Mouse (Mus musculus) MEL (cell line): Measurements from ENCODE around the gene Tmtc1. TPM values are rescaled to one million over a fixed set of nuclear protein-coding genes. Genes with fewer than 3 reads are reported as not detected.
A peak's percentile ranks its signal among the peaks of the same experiment; 100 is the strongest.

Experiments used
- DNase-seq: peaks from one replicate; pipeline ENCODE4 v3.0.0; 2011; ENCODE audit warnings: low read depth, low spot score
- H3K27ac ChIP-seq: 2 replicates; pipeline ENCODE4 v1.5.1; 2012; ENCODE audit warnings: low read depth, mild to moderate bottlenecking, control low read depth, low read length, moderate library complexity; ENCODE audit not compliant: control insufficient read depth
- H3K27me3 ChIP-seq, 2 experiments: fragments of 150-350 bp in 1 of 2; sonication (generic) in 1 of 2; 2 replicates each; pipeline ENCODE4 v1.6.1; 2012; ENCODE audit warnings: low read length in 2 of 2, mild to moderate bottlenecking in 2 of 2, improper control_type of control experiment in 1 of 2, moderate library complexity in 1 of 2; ENCODE audit not compliant: insufficient read depth in 2 of 2, control insufficient read depth in 1 of 2
- H3K36me3 ChIP-seq, 2 experiments: 2 replicates each; pipeline ENCODE4 v1.6.1; 2012 to 2014; ENCODE audit warnings: low read length in 2 of 2, improper control_type of control experiment in 1 of 2, inconsistent platforms in 1 of 2, mild to moderate bottlenecking in 1 of 2; ENCODE audit not compliant: insufficient read depth in 2 of 2, control insufficient read depth in 1 of 2
- H3K4me1 ChIP-seq, 2 experiments: fragments of 150-350 bp in 1 of 2; sonication (generic) in 1 of 2; 2 replicates each; pipeline ENCODE4 v1.6.1; 2012; ENCODE audit warnings: low read length in 2 of 2, improper control_type of control experiment in 1 of 2, mild to moderate bottlenecking in 1 of 2; ENCODE audit not compliant: insufficient read depth in 2 of 2, control insufficient read depth in 1 of 2
- H3K4me3 ChIP-seq, 2 experiments: fragments of 150-350 bp in 1 of 2; sonication (generic) in 1 of 2; 2 replicates each; pipeline ENCODE4 v1.5.1; 2012; ENCODE audit warnings: low read depth in 2 of 2, low read length in 2 of 2, mild to moderate bottlenecking in 2 of 2, moderate library complexity in 2 of 2, control low read depth in 1 of 2, improper control_type of control experiment in 1 of 2; ENCODE audit not compliant: control insufficient read depth in 1 of 2, insufficient read depth in 1 of 2
- H3K79me2 ChIP-seq: 2 replicates; pipeline ENCODE4 v1.6.1; 2012; ENCODE audit warnings: mild to moderate bottlenecking, low read length, moderate library complexity; ENCODE audit not compliant: control insufficient read depth, poor library complexity, insufficient read depth
- H3K9ac ChIP-seq: 2 replicates; pipeline ENCODE4 v1.6.1; 2012; ENCODE audit warnings: low read depth, mild to moderate bottlenecking, control low read depth, low read length, moderate library complexity; ENCODE audit not compliant: control insufficient read depth, poor library complexity, severe bottlenecking
- H3K9me3 ChIP-seq: fragments of 150-350 bp; sonication (generic); replicated peaks from 2 replicates; pipeline ENCODE4 v1.6.1; 2012; ENCODE audit warnings: mild to moderate bottlenecking, low read length, improper control_type of control experiment, moderate library complexity; ENCODE audit not compliant: insufficient read depth
- CHD1 ChIP-seq: IDR thresholded peaks from 2 replicates; pipeline ENCODE4 v1.6.1; 2012; ENCODE audit warnings: low read depth, mild to moderate bottlenecking, inconsistent platforms, low read length, improper control_type of control experiment
- ETS1 ChIP-seq: IDR thresholded peaks from 2 replicates; pipeline ENCODE4 v1.6.1; 2012; ENCODE audit warnings: low read depth, mild to moderate bottlenecking, inconsistent platforms, low read length, improper control_type of control experiment, moderate library complexity
- GATA1 ChIP-seq: IDR thresholded peaks from 2 replicates; pipeline ENCODE4 v1.6.1; 2011; ENCODE audit warnings: low read depth, low read length, improper control_type of control experiment
- JUND ChIP-seq: IDR thresholded peaks from 2 replicates; pipeline ENCODE4 v1.6.1; 2011; ENCODE audit warnings: low read depth, mild to moderate bottlenecking, improper control_type of control experiment, low read length
- KAT2A ChIP-seq: conservative IDR thresholded peaks from 2 replicates; pipeline ENCODE4 v1.6.1; 2012; ENCODE audit warnings: low read depth, low read length, improper control_type of control experiment, inconsistent platforms
- MAFK ChIP-seq: IDR thresholded peaks from 2 replicates; pipeline ENCODE4 v1.6.1; 2011; ENCODE audit warnings: low read depth, mild to moderate bottlenecking, low read length, improper control_type of control experiment, borderline replicate concordance
- MAX ChIP-seq: IDR thresholded peaks from 2 replicates; pipeline ENCODE4 v1.6.1; 2011; ENCODE audit warnings: low read length, improper control_type of control experiment
- MEF2A ChIP-seq: IDR thresholded peaks from 2 replicates; pipeline ENCODE4 v1.6.1; 2014; ENCODE audit warnings: low read depth, mild to moderate bottlenecking, inconsistent platforms, low read length, improper control_type of control experiment; ENCODE audit not compliant: poor library complexity, insufficient replicate concordance, severe bottlenecking; ENCODE audit errors: extremely low read depth
- MXI1 ChIP-seq: IDR thresholded peaks from 2 replicates; pipeline ENCODE4 v1.6.1; 2011; ENCODE audit warnings: mild to moderate bottlenecking, low read depth, low read length, improper control_type of control experiment
- MYB ChIP-seq: IDR thresholded peaks from 2 replicates; pipeline ENCODE4 v1.6.1; 2011; ENCODE audit warnings: mild to moderate bottlenecking, low read depth, low read length, improper control_type of control experiment
- NELFE ChIP-seq: IDR thresholded peaks from 2 replicates; pipeline ENCODE4 v1.6.1; 2011; ENCODE audit warnings: low read depth, low read length, improper control_type of control experiment
- POLR2A ChIP-seq, 2 experiments: IDR thresholded peaks; 2 replicates each; pipeline ENCODE4 v1.6.1; 2011 to 2012; ENCODE audit warnings: low read length in 2 of 2, mild to moderate bottlenecking in 2 of 2, control low read depth in 1 of 2, improper control_type of control experiment in 1 of 2, low read depth in 1 of 2, moderate library complexity in 1 of 2; ENCODE audit not compliant: control insufficient read depth in 1 of 2, insufficient read depth in 1 of 2, poor library complexity in 1 of 2
- POLR2AphosphoS5 ChIP-seq: IDR thresholded peaks from 2 replicates; pipeline ENCODE4 v1.6.1; 2012; ENCODE audit warnings: low read depth, borderline replicate concordance, mild to moderate bottlenecking, inconsistent platforms, low read length, moderate library complexity, mixed read lengths
- SIN3A ChIP-seq: IDR thresholded peaks from 2 replicates; pipeline ENCODE4 v1.6.1; 2012; ENCODE audit warnings: low read length, improper control_type of control experiment, inconsistent platforms
- SMC3 ChIP-seq: IDR thresholded peaks from 2 replicates; pipeline ENCODE4 v1.6.1; 2011; ENCODE audit warnings: low read depth, low read length, improper control_type of control experiment
- TBP ChIP-seq: IDR thresholded peaks from 2 replicates; pipeline ENCODE4 v1.8.0; 2011; ENCODE audit warnings: low read depth, low read length, improper control_type of control experiment
- TCF12 ChIP-seq: IDR thresholded peaks from 2 replicates; pipeline ENCODE4 v1.6.1; 2014; ENCODE audit warnings: low read depth, mild to moderate bottlenecking, inconsistent platforms, low read length, improper control_type of control experiment, moderate library complexity
- UBTF ChIP-seq: IDR thresholded peaks from 2 replicates; pipeline ENCODE4 v1.6.1; 2012; ENCODE audit warnings: low read depth, mild to moderate bottlenecking, inconsistent platforms, low read length, improper control_type of control experiment, moderate library complexity, borderline replicate concordance; ENCODE audit not compliant: insufficient read depth
- USF1 ChIP-seq: IDR thresholded peaks from 2 replicates; pipeline ENCODE4 v1.6.1; 2014; ENCODE audit warnings: low read depth, mild to moderate bottlenecking, inconsistent platforms, low read length, improper control_type of control experiment, moderate library complexity
- USF2 ChIP-seq, 2 experiments: IDR thresholded peaks; 2 replicates each; pipeline ENCODE4 v1.6.1; 2011 to 2012; ENCODE audit warnings: improper control_type of control experiment in 2 of 2, low read length in 2 of 2, borderline replicate concordance in 1 of 2, inconsistent platforms in 1 of 2, low read depth in 1 of 2, mild to moderate bottlenecking in 1 of 2; ENCODE audit not compliant: insufficient read depth in 1 of 2
- ZC3H11A ChIP-seq: IDR thresholded peaks from 2 replicates; pipeline ENCODE4 v1.6.1; 2012; ENCODE audit warnings: low read depth, mild to moderate bottlenecking, inconsistent platforms, low read length, improper control_type of control experiment
- ZKSCAN1 ChIP-seq: IDR thresholded peaks from 2 replicates; pipeline ENCODE4 v1.6.1; 2012; ENCODE audit warnings: low read depth, mild to moderate bottlenecking, inconsistent platforms, low read length, improper control_type of control experiment, moderate library complexity
- ZMIZ1 ChIP-seq: IDR thresholded peaks from 2 replicates; pipeline ENCODE4 v1.6.1; 2012; ENCODE audit warnings: low read depth, mild to moderate bottlenecking, inconsistent platforms, low read length, improper control_type of control experiment, moderate library complexity
- polyA plus RNA-seq, 2 experiments: library from polyadenylated mRNA; stranded (reverse) in 1 of 2; unstranded in 1 of 2; fragments of >175 nt in 1 of 2; fragments of >200 nt in 1 of 2; gene quantifications; 2 replicates each; pipeline versions ENCODE4 v1.2.1 to v1.2.4; 2012; ENCODE audit warnings: low replicate concordance in 2 of 2, low read depth in 1 of 2; ENCODE audit not compliant: insufficient read length in 2 of 2, insufficient read depth in 1 of 2, missing spikeins in 1 of 2
- total RNA-seq: library from RNA; depleted of rRNA; stranded (reverse); fragments of 300-350 nt; gene quantifications from 2 replicates; pipeline ENCODE4 v1.2.3, GENCODE M21; 2012

Gene Tmtc1
- total and polyA plus RNA-seq, 3 experiments = 0.03 TPM; not detected in 2

GRCm38 (mm10) chr6:148290865-148291264, 153.3 kb downstream of the Tmtc1 start:
- H3K79me2 ChIP-seq = no peaks in the 10 kb centered on the region
- no peak overlapping the region for H3K27ac ChIP-seq
- TF ChIP-seq ZC3H11A (no peak), USF1 (no peak), KAT2A (no peak), MAFK (no peak), POLR2AphosphoS5 (no peak), SMC3 (no peak), NELFE (no peak), POLR2A (IDR thresholded peaks at IDR 0.05; ENCODE audit: control insufficient read depth in 1 of 2, insufficient read depth in 1 of 2, low read depth in 1 of 2, low read length in 2 of 2, poor library complexity in 1 of 2) (no peak), ZMIZ1 (no peak), MXI1 (no peak), ETS1 (no peak), MYB (no peak), MEF2A (no peak), ZKSCAN1 (no peak), GATA1 (no peak), CHD1 (no peak), SIN3A (no peak), UBTF (no peak), TCF12 (no peak)
- no peaks in the 10 kb centered on the region for H3K36me3 ChIP-seq
- DNase-seq = no peak
- H3K27me3 ChIP-seq = no peaks in the 10 kb centered on the region
- no peak overlapping the region for H3K9ac ChIP-seq
- H3K4me1 ChIP-seq = no peaks in the 10 kb centered on the region
- H3K4me3 ChIP-seq = no peak overlapping the region
- no peaks in the 10 kb centered on the region for H3K9me3 ChIP-seq

GRCm38 (mm10) chr6:148283224-148283881, 160.8 kb downstream of the Tmtc1 start:
- H3K27me3 ChIP-seq = no peaks in the 10 kb centered on the region
- H3K36me3 ChIP-seq = no peaks in the 10 kb centered on the region
- DNase-seq = peak; percentile 5
- no peaks in the 10 kb centered on the region for H3K9me3 ChIP-seq
- no peaks in the 10 kb centered on the region for H3K79me2 ChIP-seq
- H3K4me1 ChIP-seq = no peaks in the 10 kb centered on the region
- H3K27ac ChIP-seq = no peak overlapping the region
- H3K4me3 ChIP-seq = no peak overlapping the region
- TF ChIP-seq SMC3 (no peak), USF1 (no peak), UBTF (no peak), JUND (no peak), MXI1 (no peak), TBP (no peak), CHD1 (no peak), ZMIZ1 (no peak), MAX (no peak), USF2 (IDR thresholded peaks at IDR 0.05; ENCODE audit: borderline replicate concordance in 1 of 2, insufficient read depth in 1 of 2, low read depth in 1 of 2, low read length in 2 of 2) (no peak)
- TF ChIP-seq, all 39 proteins: peak for 0
- no peak overlapping the region for H3K9ac ChIP-seq
